Mouse (Mus musculus): ENCODE results near the gene Zfp341.
A peak's percentile ranks its signal among the peaks of the same experiment; 100 is the strongest.

The Zfp341 gene

DNA sequence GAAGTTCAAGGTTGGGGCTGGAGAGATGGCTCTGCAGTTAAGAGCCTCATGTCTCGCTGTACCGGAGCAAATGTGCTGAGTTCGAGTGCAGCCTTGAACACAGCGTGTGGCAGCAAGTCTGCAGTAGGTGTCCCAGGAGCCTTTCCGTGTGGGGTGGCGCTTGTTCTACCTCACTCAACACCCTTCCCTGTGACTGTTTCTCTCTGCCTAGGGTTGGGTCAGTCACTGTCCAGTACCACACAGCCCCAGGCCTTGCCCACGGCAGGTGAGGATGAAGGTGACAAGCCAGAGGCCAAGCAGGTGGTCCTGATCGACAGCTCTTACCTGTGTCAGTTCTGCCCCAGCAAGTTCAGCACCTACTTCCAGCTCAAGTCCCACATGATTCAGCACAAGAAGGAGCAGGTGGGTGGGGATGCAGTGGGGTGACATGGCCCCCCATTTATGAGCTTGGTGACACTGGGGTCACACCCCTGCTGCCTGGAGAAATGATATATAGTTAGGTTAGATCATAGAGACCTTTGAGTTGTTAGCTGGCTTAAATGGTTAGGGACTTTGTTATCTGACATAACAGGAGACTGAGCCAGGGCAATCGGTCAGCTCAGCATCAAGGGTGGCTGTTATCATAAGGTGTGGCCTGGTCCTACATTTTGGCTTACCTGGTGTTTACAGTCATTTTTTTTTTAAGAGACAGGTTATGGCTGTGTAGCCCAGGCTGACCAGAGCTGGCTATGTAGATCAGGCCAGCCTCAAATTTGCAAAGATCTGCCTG is 21.0 kb downstream of the Zfp341 start:
- DNase-seq (ENCODE audit: low spot score), result no peak

DNA sequence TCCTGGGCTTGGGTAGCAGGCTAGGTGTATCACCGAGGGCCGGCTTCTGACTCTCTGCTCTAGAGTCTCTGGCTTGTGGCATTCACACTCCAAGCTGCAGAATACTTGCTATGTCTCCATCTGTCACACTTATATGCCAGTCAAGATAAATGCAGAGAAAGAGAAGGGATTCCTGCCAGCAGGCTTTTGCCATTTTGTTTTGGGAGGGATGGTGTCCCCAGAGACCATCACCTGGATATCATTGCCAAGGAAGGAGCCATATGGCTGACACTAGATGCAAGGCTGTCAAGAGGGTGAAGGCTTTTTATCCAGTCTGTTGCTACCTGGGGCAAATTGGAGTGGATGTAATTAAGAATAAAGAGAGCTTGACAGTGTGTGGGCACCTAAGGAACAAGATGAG is 22.7 kb downstream of the Zfp341 start:
- no peak for DNase-seq (ENCODE audit: low spot score)

DNA sequence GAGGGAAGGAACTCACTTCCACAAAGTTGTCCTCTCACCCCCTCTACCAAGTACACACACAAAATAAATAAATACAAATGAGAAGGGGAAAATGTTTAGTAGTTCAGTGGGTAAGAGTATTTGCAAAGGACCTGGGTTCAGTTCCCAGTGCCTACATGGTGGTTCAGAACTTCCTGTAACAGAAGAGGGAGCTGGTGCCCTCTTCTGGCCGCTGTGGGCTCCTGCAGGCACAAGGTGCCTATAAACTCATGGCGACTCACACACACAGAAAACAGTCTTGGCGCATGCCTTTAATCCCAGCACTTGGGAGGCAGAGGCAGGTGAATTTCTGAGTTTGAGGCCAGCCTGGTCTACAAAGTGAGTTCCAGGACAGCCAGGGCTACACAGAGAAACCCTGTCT is 25.4 kb downstream of the Zfp341 start:
- no peak for DNase-seq (ENCODE audit: low spot score)

DNA sequence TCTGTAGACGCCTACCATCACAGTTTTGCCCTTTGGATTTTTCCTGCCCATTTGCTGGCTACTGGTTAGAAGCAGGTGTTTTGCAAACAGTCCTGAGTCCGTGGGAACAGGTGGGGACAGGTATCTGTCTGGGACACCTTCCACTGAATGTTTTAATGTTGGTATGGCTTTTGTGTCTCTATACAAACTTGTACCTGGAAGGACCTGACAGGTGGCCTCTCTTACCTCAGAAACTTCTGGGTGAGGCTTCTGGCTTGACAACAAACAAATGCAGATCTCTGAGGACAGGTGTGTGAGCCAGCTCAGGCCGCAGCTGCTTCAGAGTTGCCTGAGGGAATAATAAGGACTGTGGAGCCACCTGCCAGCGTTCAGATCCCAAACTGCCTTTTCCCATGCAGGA is 26.0 kb downstream of the Zfp341 start:
- no peak for DNase-seq (ENCODE audit: low spot score)

DNA sequence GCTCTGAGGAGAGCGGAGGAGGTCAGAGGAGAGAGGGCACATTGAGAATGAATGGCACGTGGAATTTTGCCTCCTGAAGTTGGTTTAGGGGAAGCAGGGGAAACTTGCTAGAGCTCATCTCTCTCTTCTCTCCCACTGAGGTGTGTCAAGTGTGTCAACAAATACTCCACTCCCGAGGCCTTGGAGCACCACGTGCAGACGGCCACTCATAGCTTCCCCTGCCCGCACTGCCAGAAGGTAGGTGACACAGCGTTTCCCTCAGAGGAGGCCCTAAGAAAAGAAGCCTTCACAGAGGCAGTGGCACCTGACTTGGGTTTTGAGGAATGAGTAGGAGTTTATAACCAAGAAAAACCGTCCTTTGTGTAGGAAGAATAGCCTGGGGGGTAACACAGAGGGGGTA is 28.1 kb downstream of the Zfp341 start:
- no peak for DNase-seq (ENCODE audit: low spot score)

DNA sequence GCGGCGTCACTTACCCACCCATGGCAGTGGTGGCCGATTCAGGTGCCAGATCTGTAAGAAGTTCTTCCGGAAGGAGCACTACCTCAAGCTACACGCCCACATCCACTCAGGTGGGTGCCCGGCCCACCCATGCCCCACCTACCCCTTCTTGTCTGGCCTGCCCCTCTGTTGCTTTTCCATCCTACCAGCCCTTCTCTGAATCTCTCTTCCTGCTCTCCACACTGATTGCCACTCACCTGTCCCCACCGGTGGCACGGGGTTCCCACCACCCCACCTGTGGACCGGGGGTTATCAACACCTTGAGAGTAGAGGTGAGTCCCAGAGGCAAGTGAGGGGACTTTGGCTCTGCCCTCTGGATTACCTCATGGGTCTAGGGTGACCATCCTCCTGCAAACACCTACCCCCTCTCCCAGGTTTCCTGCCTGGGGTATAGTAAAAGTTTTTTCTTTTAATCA is 28.9 kb downstream of the Zfp341 start:
- no peak for DNase-seq (ENCODE audit: low spot score)

DNA sequence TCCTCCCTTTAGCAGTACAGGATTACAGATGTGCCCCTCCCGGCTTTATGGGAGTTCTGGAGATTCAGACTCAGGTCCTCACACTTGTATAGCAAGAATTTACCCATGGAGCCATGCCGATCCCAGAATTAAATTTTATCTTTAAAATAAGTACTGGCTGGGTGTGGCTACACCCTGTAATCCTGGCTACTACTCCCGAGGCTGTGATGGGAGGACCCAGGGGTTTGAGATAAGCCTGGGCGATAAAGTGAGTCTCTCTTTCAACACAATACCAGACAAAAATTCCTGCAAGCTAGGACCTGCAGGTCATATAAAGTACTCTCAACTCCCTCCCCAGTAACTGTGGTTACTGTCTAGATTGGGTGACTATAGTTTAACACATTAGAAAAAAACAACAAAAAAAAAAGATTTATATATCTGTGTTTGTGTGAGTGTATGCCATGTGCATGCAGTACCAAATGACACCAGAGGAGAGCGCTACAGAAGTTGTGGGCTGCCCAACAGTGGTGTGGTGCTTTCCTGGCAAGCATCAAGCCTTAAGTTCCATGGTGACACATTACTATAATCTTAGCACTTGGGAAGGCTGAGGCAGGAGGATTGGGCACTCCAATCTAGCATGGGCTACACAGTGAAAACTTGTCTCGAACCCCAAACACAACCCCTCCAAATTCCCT is 29.8 kb downstream of the Zfp341 start:
- no peak for DNase-seq (ENCODE audit: low spot score)

DNA sequence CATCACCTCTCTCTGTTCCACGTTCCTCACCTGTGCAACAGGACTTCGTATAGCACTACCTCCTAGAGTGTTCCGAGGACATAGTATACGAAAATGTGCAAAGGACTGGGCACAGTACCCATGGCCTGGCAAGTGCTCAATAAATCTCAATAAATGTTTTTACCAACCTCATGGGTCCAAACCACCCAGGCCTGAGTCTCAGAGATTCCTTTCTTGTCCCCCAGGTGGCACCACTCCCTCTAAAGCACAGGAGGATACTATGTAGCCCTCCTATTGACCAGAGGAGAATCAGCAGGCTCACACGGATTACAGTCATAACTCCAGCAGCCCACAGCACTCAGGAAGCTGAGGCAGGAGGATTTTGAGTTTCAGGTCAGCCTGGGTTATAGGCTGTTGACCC is 33.5 kb downstream of the Zfp341 start:
- no peak for DNase-seq (ENCODE audit: low spot score)

DNA sequence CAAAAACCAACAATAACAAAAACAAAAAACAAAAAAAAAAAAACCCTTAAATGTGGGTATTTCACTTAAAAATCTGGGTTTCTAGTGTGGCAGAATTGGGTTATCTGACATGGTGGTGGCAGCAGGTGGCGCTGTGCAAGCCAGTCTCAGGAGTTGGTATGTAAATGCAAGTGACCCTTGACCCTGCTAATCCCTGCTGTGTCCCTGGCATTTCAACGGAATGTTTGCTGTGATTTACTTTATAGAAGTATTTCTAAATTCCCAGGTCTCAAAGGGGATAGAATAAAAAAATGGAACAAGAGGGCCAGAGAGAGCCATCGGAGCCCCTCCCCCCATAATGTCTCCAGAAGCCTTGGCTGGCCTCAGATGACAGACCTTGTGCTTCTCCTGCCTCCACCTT is 35.0 kb downstream of the Zfp341 start:
- DNase-seq (ENCODE audit: low spot score), result peak; percentile 89

DNA sequence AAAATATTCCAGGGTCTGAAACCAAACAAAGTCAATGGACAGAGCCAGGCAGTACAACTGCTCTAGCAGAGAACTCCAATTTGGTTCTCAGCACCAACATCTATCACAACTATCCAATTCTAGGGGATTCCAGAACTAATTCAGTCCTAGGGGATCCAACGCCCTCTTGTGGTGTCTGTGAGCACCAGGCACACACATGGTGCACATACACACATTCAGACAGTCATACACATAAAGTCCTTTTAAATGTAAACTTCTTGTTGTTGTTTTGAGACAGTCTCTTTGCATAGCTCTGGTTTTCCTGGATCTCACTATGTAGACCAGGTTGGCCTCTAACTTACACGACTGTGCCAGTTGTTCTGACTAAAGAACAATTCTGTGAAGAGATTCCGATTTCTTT is 37.3 kb downstream of the Zfp341 start:
- DNase-seq (ENCODE audit: low spot score), result no peak

DNA sequence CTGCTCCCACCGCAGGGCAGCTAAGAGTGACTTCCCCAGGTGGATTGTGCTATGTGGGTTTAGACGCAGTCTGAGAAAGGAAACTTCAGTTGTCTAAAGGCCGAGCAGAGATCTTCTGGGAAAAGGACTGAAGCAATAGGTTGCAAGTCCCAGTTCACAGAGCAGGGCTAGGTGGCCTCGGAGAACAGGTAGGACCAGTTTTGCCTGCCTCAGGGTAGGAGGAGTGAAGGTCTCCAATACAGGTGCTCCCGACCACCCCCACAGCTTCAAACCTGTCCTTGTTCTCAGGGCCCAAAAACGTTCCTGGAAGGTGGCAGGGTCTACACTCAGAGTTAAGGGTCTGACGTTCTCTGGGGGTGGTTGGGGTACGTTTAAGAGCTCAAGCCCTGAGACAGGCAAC is 38.3 kb downstream of the Zfp341 start, which contains the start of gene Chmp4b:
Gene Chmp4b, plus strand, starts transcription at position 343 of the 400 bp plus-strand sequence.
- peak; percentile 49 for DNase-seq (ENCODE audit: low spot score)

DNA sequence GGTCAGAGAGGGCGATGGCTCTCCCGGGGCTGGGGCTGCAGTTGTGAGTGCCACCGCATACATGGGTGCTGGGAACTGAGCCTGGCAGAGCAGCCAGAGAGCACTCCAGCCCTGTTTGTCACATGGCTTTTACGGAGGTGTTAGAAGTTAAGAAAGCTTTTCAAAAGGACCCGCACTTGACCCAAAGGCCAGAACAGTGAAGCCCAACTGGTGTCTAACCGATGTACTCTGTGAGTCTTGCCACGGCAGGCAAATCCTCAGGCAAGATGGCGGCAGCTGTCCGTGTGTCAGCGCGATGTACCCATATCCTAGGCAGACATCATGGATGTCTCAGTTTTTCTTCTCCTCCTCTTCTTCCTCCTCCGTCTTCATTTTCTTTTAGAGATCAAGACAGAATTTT is 41.9 kb downstream of the Zfp341 start:
- DNase-seq (ENCODE audit: low spot score), result no peak

DNA sequence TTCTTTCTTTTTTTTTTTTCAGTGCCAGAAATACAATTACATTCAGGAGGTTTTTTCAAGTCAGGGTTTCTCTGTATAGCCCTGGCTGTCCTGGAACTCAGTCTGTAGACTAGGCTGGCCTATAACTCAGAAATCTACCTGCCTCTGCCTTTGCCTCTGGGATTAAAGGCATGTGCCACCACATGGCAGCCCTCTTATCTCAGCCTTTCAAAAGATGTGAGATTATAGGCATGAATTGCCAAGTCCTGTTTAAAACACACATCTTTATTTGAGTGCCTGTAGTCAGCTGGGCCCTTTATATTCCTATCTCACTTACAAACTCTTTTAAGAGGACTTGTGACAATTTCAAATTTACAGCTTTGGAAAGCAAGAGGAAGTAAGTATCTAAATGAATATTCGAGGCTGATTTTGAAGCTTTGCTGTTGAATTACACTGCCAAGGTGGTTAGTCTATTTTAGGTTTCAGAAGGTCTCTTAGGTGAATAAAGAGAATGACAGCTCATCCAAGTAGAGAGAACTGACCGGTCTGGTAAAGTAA is 42.8 kb downstream of the Zfp341 start:
- DNase-seq (ENCODE audit: low spot score), result no peak

DNA sequence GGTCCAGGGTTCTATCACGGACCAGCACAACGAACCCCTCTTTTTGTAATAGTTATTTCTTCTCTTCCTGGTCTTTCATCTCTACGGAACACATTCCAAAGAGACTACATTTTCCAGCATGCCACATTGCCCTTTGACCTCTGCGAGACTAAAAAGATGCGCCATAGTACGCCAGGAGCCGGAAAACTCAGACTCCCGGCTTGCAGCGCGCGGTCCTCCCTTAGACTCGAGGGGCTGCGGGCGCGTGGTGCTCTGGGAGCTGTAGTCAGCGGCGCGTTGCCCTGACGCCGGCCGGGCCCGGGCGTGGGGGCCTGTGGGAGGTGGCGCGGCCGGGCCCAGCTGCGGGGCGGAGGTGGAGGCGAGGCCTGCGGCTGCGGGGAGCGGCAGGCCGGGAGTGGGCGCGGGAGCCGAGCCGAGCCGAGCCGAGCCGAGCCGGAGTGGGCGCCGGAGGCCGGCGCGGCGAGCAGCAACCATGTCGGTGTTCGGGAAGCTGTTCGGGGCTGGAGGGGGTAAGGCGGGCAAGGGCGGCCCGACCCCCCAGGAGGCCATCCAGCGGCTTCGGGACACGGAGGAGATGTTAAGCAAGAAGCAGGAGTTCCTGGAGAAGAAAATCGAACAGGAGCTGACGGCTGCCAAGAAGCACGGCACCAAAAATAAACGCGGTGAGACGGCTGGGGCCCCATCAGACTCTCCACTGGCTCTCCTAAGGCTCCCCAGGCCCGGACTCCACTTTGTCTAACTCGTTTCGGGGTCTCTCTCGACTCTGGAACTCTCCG is 43.8 kb downstream of the Zfp341 start:
- peak; percentile 99 for DNase-seq (ENCODE audit: low spot score)

DNA sequence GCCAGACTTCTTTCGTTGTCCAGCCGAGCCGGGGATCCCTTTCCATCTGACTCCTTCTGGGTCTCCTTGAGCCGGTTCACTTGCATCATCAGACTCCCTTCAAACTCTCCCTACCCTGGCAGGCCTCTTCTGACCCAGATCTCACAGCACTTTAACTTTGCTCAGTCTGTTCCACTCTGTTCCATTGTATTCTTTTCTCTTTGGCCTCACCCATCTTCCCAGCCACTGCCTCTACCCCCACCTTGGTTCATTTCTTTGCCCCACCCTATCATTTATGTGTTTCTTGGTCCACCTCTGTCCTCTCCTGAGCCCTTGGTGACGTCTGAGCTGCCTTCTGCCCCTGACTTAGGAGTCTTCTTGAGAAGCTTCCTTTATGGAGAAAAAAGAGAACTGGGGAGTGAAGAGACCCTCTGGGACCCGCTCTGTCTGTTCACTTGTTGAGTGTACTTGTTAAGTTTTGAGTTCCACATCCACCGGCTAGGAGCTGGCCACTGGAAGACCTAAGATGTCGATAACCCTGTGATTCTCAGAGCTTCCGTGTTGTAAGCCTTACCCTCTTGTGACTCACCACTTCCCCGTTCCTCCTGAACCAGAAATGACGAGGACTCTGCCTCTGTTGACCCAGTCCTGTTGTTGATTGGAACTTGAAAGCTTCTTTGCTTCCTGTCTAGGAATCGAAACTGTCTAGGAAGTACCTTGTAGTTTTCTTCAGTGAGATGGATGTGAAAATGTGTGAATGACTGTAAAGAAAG is 44.6 kb downstream of the Zfp341 start:
- peak; percentile 26 for DNase-seq (ENCODE audit: low spot score)

DNA sequence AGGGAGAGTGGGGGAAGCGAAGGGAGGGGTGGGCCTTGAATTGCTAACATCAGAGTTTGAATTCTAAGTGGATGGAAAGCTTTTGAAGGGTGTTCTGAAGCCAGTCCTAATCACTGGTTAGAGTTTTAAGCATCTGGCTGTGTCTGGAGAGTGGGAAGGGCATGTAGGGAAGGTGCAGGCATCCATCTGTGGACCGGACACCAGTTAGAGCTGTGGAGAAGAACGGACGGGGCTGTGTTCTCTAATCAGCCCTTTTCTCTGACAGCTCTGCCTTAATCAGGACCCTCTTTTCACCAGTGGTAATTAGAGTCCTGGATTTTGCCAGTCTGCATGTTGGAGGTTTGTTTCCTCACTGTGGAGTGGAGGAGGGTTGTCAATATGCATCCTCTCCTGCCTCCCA is 46.0 kb downstream of the Zfp341 start:
- no peak for DNase-seq (ENCODE audit: low spot score)

DNA sequence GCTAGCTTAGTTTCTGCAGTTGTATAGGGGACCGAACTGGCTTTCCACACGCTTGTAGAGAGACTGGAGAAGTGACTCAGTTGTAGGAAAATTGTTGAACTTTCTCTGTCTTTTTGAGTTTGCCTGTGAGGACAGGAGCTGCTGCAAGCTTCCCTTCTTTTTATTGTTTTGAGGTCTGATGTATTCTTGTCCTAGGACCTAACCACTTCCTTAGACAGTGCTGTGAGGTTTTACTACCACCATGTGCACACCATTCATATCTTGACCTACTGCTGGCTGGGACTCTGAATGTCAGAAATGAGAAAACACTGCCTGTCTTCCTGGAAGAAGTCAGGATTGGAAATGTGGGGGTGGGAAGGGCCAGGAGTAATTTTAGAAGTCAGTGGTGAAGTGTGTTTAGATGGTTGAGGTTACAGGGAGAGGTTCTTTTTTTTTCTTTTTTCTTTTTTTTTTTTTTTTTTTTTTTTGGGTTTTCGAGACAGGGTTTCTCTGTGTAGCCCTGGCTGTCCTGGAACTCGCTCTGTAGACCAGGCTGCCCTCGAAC is 46.5 kb downstream of the Zfp341 start:
- DNase-seq (ENCODE audit: low spot score), result no peak

DNA sequence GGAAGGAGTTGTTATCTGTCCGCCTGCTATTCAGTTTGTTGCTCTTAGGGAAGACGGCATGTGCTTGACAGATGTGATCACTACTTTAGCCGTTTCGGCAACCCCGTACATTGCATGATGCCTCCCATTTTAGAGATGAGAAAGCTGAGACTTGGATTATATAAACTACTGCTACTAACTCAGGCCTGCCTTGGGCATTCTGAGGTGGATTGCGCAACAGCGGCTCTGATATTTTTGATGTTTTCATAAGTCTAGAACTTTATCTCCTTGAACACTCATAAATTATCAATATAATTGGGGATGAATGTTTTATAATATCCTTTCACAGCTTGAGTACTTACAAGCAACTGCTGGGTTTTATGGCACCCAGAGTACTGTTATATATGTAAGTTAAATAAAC is 55.6 kb downstream of the Zfp341 start:
- peak; percentile 45 for DNase-seq (ENCODE audit: low spot score)

DNA sequence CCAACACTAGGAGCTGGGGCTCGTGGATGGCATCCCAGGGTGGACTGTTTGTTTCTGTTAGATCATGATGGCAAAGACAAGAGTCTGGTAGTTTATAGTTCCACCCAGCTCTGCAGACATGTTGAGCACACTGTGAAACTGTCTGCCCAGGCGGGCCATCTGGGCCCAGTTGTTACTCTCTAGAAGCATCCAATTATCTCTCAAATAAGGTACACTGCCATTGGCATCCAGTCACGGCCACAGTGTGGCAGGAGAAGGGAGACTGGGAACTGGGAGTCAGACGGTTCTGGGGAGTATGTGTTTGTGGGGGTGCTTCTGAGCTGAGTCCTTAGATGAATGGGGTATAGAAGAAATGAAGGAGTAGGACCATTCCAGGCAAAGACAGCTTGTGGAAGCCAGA is 57.0 kb downstream of the Zfp341 start:
- DNase-seq (ENCODE audit: low spot score), result no peak

DNA sequence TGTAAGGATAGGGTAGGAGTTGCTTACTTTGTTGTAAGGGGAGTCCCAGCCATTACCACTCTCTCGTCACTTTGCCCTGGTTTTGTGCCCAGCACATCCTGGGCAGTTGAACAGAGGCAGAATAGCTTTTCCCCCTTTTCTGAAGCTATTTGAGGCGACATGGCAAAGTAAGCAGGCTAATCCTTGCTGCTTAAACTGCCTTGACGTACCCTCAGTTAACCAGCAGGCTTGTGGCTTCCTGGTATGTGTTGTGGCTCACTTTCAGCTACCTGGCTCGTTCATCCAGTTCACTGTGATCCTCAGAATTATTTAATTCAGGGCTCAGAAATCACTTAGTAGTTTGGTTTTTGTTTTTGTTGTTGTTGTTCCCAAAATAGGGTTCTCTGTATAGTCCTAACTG is 57.6 kb downstream of the Zfp341 start:
- no peak for DNase-seq (ENCODE audit: low spot score)

DNA sequence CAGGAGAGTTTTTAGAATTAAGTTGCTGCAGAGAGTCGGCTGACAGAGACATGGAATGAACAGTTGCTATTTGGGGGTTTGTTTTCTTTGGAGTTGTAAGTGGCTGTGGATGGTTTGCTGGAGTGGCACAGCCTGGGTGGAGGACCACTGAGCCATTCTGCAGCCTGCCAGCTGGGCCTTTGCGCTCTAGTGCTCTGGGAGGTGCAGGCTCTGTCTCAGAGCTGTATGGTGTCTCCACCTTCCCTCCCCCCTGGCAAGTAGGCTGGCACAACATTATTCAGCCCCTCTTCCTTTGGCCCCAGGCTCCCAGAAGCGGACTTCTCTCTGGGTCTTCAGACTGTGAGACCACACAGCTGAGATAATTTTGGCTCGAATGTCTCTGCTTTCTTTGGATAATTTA is 60.9 kb downstream of the Zfp341 start:
- DNase-seq (ENCODE audit: low spot score), result no peak

All from embryo, embryonic 10 days (tissue).